Mouse (Mus musculus) hindbrain, embryonic 10.5 days (tissue): ENCODE results near the gene Cops4. TPM values are rescaled to one million over a fixed set of nuclear protein-coding genes. Genes with fewer than 3 reads are reported as not detected.

Source experiments
- DNase-seq: peaks from one replicate; pipeline ENCODE4 v3.0.0-alpha.2; 2017; ENCODE audit warnings: low spot score
- H3K27ac ChIP-seq: fragments of 300-500 bp; sonication (generic); 2 replicates; pipeline ENCODE4 v1.5.1; 2016; ENCODE audit warnings: mild to moderate bottlenecking, moderate library complexity
- H3K27me3 ChIP-seq: fragments of 300-500 bp; sonication (generic); 2 replicates; pipeline ENCODE4 v1.6.1; 2016; ENCODE audit warnings: mild to moderate bottlenecking; ENCODE audit not compliant: poor library complexity, insufficient read depth, severe bottlenecking
- H3K36me3 ChIP-seq: fragments of 300-500 bp; sonication (generic); 2 replicates; pipeline ENCODE4 v1.6.1; 2016; ENCODE audit warnings: mild to moderate bottlenecking, moderate library complexity
- H3K4me1 ChIP-seq: fragments of 300-500 bp; sonication (generic); replicated peaks from 2 replicates; pipeline ENCODE4 v1.6.1; 2016; ENCODE audit warnings: mild to moderate bottlenecking
- H3K4me3 ChIP-seq: fragments of 300-500 bp; sonication (generic); 2 replicates; pipeline ENCODE4 v1.5.1; 2016; ENCODE audit warnings: mild to moderate bottlenecking, moderate library complexity
- H3K9me3 ChIP-seq: fragments of 300-500 bp; sonication (generic); 2 replicates; pipeline ENCODE4 v1.6.1; 2016; ENCODE audit warnings: mild to moderate bottlenecking, moderate library complexity
- WGBS: fragments of 180-500 bp; shearing (Covaris S2); methylation state at CpG from one replicate; pipeline ENCODE4 v1.1.7; 2016; 5-methylcytosine and 5-hydroxymethylcytosine counted together
- polyA plus RNA-seq: library from polyadenylated mRNA; unstranded; fragments of >200 nt; fragmentation: Nextera tagmentation; extraction: Ambion mirVana; gene quantifications from 2 replicates; pipeline ENCODE4 v1.2.1, GENCODE M21; 2016

Gene Cops4
- polyA plus RNA-seq, 1 experiment from 2014 or later, result 224 TPM

DNA sequence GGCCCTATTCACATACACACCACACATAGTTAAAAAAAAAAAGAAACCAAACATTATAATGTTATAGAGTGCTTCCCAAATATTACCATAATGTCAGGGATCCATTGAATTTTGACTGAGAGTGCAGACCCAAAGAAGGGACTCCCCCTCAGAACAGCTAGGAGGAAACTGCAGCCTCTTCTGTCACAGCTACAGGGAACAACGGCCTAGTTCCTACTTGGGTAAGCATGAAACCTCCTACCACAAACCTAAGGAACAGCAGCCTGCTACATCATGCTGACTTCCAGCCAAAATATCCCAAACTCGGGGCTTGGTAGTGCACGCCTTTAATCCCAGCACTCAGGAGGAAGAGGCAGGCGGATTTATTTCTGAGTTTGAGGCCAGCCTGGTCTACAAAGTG is 31.2 kb downstream of the Cops4 start:
- 0 out of 2 replicates have a peak, but pooled peaks cover 2% of the 10 kb centered on the region for H3K9me3 ChIP-seq
- H3K36me3 ChIP-seq, result peaks cover 60% of the 10 kb centered on the region
- no peak overlapping the region for H3K4me3 ChIP-seq
- no peaks in the 10 kb centered on the region for H3K27me3 ChIP-seq
- 96% methylated on average over 4 of the region's 4 CpGs for WGBS
- no peak overlapping the region for H3K27ac ChIP-seq
- H3K4me1 ChIP-seq, result no peaks in the 10 kb centered on the region
- no peak for DNase-seq

DNA sequence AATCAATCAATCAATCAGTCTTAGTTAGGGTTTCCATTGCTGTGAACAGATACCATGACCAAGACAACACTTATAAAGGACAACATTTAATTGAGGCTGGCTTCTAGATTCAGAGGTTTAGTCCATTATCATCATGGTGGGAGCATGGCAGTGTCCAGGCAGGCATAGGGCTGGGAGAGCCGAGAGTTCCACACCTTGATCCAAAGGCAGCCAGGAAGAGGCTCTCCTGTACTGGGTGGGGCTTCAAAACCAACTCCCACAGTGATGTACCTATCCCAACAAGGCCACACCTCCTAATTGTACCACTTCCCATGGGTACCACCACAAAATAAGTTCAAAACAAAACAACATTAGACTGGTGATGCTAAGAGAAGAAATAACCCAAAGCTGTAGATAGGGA is 32.0 kb downstream of the Cops4 start:
- Histone ChIP-seq H3K4me3 (no peak overlapping the region), H3K9me3 (0 out of 2 replicates have a peak, but pooled peaks cover 2% of the 10 kb centered on the region), H3K27me3 (no peaks in the 10 kb centered on the region), H3K4me1 (no peaks in the 10 kb centered on the region), H3K27ac (no peak overlapping the region), H3K36me3 (peaks cover 51% of the 10 kb centered on the region)
- WGBS, result 81% methylated on average over 1 of the region's 1 CpGs
- no peak for DNase-seq

DNA sequence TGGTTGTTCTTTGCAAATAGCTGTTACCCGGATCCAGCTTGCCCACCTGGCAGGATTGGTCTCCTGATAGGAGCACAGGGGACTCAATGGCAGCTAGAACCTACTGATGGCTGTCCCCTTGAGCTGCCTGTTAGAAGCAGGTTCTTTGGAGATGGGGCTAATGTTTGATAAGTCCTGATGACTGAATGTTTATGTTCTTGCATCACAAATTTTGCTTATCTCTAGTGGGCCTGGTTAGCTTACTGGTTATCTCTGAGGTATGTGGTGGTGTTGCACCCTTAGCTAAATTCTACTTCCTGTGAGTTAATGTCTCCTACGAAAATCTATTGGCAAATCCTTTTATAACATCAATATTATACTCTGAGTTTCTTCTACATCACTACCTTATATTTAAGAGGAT is 33.8 kb downstream of the Cops4 start:
- WGBS, result 78% methylated on average over 2 of the region's 2 CpGs
- DNase-seq, result no peak
- 0 out of 2 replicates have a peak, but pooled peaks cover 2% of the 10 kb centered on the region for H3K9me3 ChIP-seq
- no peaks in the 10 kb centered on the region for H3K27me3 ChIP-seq
- H3K36me3 ChIP-seq, result peaks cover 34% of the 10 kb centered on the region
- no peak overlapping the region for H3K4me3 ChIP-seq
- H3K4me1 ChIP-seq, result no peaks in the 10 kb centered on the region
- no peak overlapping the region for H3K27ac ChIP-seq

DNA sequence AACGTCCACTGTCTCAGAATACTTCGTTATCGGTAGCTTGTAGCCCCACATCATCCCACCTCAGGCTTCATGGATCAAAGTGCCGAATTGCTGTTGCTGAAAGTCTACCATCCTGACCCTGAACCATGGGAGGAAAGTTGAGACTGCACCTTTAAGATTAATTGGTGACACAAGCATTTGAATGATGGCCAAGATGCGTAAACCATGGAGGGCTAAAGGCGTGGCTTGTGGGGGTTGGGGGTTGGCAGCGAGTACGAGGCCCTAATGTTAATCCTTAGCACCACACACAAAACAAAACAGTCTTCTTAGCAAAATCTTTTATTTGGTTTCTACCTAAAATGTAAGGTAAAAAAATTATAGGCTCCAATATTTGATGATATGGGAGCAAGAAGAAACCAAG is 35.3 kb downstream of the Cops4 start:
- no peaks in the 10 kb centered on the region for H3K4me1 ChIP-seq
- no peak overlapping the region for H3K4me3 ChIP-seq
- WGBS, result 77% methylated on average over 8 of the region's 8 CpGs
- H3K27ac ChIP-seq, result no peak overlapping the region
- DNase-seq, result no peak
- peaks cover 19% of the 10 kb centered on the region for H3K36me3 ChIP-seq
- H3K9me3 ChIP-seq, result 0 out of 2 replicates have a peak, but pooled peaks cover 2% of the 10 kb centered on the region
- no peaks in the 10 kb centered on the region for H3K27me3 ChIP-seq

DNA sequence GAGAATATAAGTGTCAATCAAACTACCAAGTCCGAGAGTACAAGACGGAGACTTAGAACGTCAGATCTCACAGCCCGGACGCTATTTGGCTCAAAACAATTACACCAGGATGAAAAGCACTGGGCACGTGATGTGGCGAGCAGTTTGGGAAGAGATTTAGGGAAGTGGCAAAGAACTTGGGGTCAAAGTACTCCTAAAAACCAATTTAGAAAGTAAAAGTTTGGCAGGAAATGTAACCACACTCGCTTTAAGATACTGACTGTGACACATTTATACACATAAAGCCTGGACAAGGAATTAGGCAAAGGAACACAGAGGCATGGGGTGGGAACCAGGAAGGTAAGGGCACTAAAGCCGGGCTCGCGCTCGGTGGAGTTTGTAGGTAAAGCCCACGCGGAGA is 38.9 kb downstream of the Cops4 start:
- Histone ChIP-seq H3K4me3 (no peak overlapping the region), H3K27me3 (no peaks in the 10 kb centered on the region)
- 90% methylated on average over 14 of the region's 14 CpGs for WGBS

DNA sequence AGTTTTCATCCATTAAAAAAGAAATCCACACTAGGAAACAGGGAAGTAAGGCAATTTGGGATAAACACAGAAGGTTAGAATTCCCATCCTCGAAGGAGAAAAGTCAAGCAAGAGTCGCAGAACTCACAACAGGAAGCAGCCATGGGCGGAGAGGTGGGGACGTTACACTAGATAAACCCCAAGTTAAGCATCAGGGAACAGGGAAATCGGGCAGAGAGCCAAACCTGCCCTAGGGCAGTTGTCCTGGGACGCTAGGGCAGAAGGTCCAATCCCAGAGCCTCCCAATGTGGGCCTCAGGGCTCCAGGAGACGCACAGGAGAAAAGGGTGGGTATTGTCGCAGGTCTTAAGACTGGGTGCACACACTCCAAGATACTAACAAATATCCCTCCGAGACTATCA is 39.4 kb downstream of the Cops4 start:
- no peak for DNase-seq
- H3K4me3 ChIP-seq, result no peak overlapping the region
- H3K36me3 ChIP-seq, result no peaks in the 10 kb centered on the region
- no peaks in the 10 kb centered on the region for H3K27me3 ChIP-seq
- H3K9me3 ChIP-seq, result no peaks in the 10 kb centered on the region
- 79% methylated on average over 9 of the region's 9 CpGs for WGBS
- H3K27ac ChIP-seq, result no peak overlapping the region
- no peaks in the 10 kb centered on the region for H3K4me1 ChIP-seq

More for the DNA sequence above, 38.9 kb downstream of the Cops4 start:
- Histone ChIP-seq H3K27ac (no peak overlapping the region), H3K36me3 (no peaks in the 10 kb centered on the region), H3K4me1 (no peaks in the 10 kb centered on the region), H3K9me3 (no peaks in the 10 kb centered on the region)
- DNase-seq, result no peak

DNA sequence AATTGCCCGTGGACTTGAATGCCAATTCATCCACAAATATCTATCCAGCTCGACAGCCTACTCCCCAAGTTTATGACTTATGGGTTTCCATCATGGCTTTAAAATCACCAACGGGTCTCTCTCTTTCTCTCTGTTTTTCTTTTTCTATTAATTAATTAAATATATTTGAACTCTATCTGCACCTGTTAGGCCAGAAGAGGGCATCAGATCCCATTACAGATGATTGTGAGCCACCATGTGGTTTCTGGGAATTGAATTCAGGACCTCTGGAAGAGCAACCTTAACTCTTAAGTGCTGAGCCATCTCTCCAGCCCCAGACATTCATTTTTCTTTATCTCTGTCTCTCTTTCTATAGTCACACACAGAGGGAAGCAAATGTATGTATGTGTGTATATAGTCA is 40.7 kb downstream of the Cops4 start:
- Histone ChIP-seq H3K4me1 (no peaks in the 10 kb centered on the region), H3K36me3 (no peaks in the 10 kb centered on the region), H3K9me3 (no peaks in the 10 kb centered on the region), H3K27ac (no peak overlapping the region), H3K4me3 (no peak overlapping the region), H3K27me3 (no peaks in the 10 kb centered on the region)
- 89% methylated on average over 3 of the region's 3 CpGs for WGBS
- no peak for DNase-seq

DNA sequence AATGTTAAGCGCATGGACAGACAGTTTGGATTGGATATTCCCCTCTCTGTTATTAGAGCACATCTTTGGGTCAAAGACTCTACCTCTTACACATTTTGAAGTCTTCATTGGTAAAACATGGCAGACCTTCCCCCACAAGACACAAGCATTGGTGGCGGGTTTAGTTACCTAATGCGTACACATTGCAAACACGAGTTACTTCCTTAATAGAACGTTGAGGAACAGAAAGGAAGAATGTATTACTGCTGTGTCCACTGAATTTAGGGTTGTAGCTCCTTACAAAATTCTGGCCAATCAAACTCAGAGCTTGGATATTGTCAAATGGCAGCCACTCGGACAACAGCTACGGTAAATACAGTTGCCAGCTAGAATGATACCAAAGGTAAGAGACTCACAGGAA is 41.2 kb downstream of the Cops4 start:
- Histone ChIP-seq H3K27ac (no peak overlapping the region), H3K4me3 (no peak overlapping the region), H3K4me1 (no peaks in the 10 kb centered on the region), H3K36me3 (no peaks in the 10 kb centered on the region), H3K27me3 (no peaks in the 10 kb centered on the region), H3K9me3 (no peaks in the 10 kb centered on the region)
- 94% methylated on average over 7 of the region's 7 CpGs for WGBS
- DNase-seq, result no peak

DNA sequence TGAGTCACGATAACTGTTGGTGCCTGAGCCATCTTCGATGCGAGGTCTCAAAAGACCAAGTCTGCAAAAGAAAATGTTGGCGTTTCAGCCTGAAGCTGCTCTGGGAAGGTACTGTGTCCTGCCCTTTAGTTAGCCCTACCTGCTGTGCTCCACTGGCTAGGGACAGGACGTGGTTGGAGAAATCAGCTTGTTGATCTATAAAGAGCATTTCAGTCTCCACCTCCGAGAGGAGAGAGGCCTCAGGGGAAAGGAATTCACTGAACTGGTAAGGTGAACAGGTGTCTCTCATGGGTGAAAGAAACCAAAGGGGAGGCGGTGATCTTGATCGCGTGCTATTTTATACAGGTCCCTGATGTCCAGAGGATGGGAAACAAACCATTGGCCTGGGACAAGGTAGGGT is 44.6 kb downstream of the Cops4 start:
- H3K27me3 ChIP-seq, result no peaks in the 10 kb centered on the region
- H3K4me3 ChIP-seq, result no peak overlapping the region
- no peak for DNase-seq
- no peaks in the 10 kb centered on the region for H3K4me1 ChIP-seq
- 84% methylated on average over 9 of the region's 9 CpGs for WGBS
- H3K36me3 ChIP-seq, result no peaks in the 10 kb centered on the region
- no peak overlapping the region for H3K27ac ChIP-seq
- no peaks in the 10 kb centered on the region for H3K9me3 ChIP-seq

DNA sequence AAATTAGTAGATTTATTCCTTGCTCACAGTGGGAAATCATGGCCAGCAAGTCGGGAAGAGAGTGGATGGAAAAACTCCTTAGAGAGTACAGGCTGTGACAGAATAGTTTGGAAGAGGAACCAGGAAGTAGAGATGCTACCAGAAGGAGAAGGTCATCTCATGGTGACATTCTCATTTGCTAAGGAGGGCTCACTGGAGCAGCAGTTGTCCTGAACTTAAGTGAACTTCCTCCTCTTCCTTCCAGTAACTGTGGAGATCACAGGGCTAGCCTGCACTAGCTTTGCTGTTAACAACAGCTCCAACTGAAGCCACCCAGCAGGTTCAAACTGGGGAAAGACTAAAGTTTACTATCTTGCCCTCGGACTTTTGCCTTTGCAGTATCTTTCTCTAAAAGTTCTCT is 48.7 kb downstream of the Cops4 start:
- no peaks in the 10 kb centered on the region for H3K27me3 ChIP-seq
- H3K9me3 ChIP-seq, result no peaks in the 10 kb centered on the region
- 78% methylated on average over 2 of the region's 2 CpGs for WGBS
- H3K27ac ChIP-seq, result no peak overlapping the region
- no peak for DNase-seq
- H3K36me3 ChIP-seq, result no peaks in the 10 kb centered on the region
- 0 out of 2 replicates have a peak, but pooled peaks cover 7% of the 10 kb centered on the region for H3K4me1 ChIP-seq
- no peak overlapping the region for H3K4me3 ChIP-seq

DNA sequence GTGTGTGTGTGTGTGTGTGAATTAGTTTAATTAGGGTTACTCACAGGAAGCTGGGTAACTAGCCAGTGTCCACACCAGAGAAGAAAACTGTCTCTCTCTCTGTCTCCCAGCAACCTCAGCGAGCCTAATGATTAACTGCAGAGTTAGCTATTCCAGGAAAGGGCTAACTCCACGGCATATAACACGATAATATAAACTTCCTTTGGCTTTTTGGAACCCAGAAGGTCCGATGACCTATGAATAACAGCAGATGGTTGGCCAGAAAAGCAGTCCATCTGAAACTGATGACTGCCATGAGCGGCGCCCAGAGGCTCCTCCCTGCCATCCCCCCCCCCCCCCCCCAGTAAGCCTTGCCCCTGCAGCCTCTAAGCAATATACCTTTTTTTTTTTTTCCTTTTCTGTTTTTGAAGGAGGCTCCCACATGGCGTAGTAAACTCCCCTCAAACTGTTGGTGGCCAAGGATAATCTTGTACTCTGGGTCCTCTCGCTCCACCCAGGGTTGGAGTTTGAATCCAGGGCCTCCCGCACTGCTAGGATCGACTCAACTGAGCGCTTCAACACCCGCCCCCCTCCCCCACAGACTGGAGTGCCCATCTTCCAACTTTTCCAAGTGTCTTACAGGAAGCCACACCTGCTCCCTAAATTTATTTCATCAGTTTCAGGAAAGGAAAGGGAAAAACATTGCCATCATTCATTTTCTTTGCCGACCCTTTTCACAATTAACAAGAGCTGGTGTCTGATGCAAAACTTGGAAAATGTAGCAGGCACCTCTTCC is 49.3 kb downstream of the Cops4 start:
- no peak overlapping the region for H3K4me3 ChIP-seq
- H3K27ac ChIP-seq, result no peak overlapping the region
- DNase-seq, result no peak
- no peaks in the 10 kb centered on the region for H3K36me3 ChIP-seq
- H3K27me3 ChIP-seq, result no peaks in the 10 kb centered on the region
- 84% methylated on average over 13 of the region's 13 CpGs for WGBS
- 0 out of 2 replicates have a peak, but pooled peaks cover 7% of the 10 kb centered on the region for H3K4me1 ChIP-seq
- H3K9me3 ChIP-seq, result no peaks in the 10 kb centered on the region

DNA sequence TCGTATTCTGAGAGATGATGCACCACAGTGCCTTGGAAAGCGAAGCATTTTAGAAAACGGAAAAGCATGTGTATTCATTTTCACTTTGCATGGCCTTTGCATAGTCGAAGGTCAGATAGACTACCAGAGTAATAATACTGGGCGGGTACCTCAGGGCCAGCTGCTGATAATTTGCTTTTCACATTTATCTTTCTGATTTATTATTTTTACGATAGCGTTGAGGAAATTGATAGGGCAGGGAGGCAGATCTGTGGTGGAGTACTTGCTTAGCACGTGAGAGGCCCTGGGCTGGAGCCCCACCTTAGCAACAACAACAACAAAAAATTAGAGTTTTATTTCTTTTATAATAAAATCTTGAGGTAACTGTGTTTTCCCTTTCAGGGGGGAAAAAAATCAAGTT is 50.1 kb downstream of the Cops4 start:
- Histone ChIP-seq H3K4me3 (no peak overlapping the region), H3K36me3 (no peaks in the 10 kb centered on the region), H3K27ac (no peak overlapping the region), H3K4me1 (0 out of 2 replicates have a peak, but pooled peaks cover 7% of the 10 kb centered on the region), H3K27me3 (no peaks in the 10 kb centered on the region), H3K9me3 (no peaks in the 10 kb centered on the region)
- 90% methylated on average over 8 of the region's 8 CpGs for WGBS
- DNase-seq, result no peak

DNA sequence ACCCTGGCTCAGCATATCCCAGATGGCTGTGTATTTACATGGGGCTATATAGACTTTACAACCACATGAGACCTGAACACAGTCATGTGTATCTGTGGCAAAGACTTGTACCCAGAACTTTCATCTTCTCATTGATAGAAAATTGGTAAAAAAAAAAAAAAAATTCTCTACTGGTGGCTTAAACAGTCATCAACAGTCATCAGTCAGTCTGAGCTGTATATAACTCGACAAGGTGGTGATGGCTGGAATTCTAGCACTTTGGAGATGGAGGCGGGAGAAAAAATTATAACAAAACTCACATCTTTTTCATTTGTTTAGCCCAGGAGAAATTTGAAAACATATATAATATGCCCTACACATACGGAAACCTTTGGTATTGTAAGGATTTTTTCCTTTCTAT is 50.7 kb downstream of the Cops4 start:
- no peaks in the 10 kb centered on the region for H3K9me3 ChIP-seq
- 89% methylated on average over 3 of the region's 3 CpGs for WGBS
- DNase-seq, result no peak
- 0 out of 2 replicates have a peak, but pooled peaks cover 7% of the 10 kb centered on the region for H3K4me1 ChIP-seq
- H3K4me3 ChIP-seq, result no peak overlapping the region
- H3K27ac ChIP-seq, result no peak overlapping the region
- H3K27me3 ChIP-seq, result no peaks in the 10 kb centered on the region
- no peaks in the 10 kb centered on the region for H3K36me3 ChIP-seq
